In genomic region chr9:20712934-20713477, GRCm38 (mm10) we compare ENCODE assay signal across 12 mouse cellular contexts. TPM values are rescaled to one million over a fixed set of nuclear protein-coding genes. Genes with fewer than 3 reads are reported as not detected.
DNase-seq lines count a peak whose midpoint lies in the region; ATAC-seq lines count a peak whose summit lies in the region.
"Had no signal": no experiment of that assay in that cellular context is flagged by ENCODE, and none has a peak within 500 bp of the region (broad histone marks: within the 10 kb centered on the region; RNA-seq: fewer than 3 reads in every experiment).

No protein-coding gene starts in this region.

- H3K9me3 ChIP-seq in forebrain, embryonic 12.5 days, result 0 out of 2 replicates have a peak, but pooled peaks cover 2% of the 10 kb centered on the region
- H3K9me3 ChIP-seq in hindbrain, embryonic 14.5 days (ENCODE audit: control insufficient read depth, low read length), result no peaks in the 10 kb centered on the region
- H3K9me3 ChIP-seq in midbrain, embryonic 16.5 days (replicated peaks; ENCODE audit: control insufficient read depth, low read length, poor library complexity, severe bottlenecking), result no peaks in the 10 kb centered on the region
- H3K9me3 ChIP-seq: limb, embryonic 13.5 days had no signal

- WGBS in forebrain, embryonic 12.5 days, result 66% methylated on average over 5 of the region's 5 CpGs
- WGBS in hindbrain, embryonic 14.5 days, result 42% methylated on average over 5 of the region's 5 CpGs
- WGBS in midbrain, embryonic 16.5 days, result 50% methylated on average over 5 of the region's 5 CpGs

- DNase-seq in frontal cortex, postnatal 10 days (ENCODE audit: low spot score in 2 of 2), result no peak
- peak; percentile 32 for DNase-seq in hindbrain, embryonic 14.5 days (ENCODE audit: low spot score)
- no peak for DNase-seq in gastrocnemius, postnatal 10 days
- no peak for DNase-seq in gastrocnemius, adult 8-10 months (ENCODE audit: low spot score in 2 of 2)
- DNase-seq in thymus, postnatal 4 days, result no peak
- DNase-seq: heart, adult 18-20 months; lung, postnatal 4 days had no signal

- 0 out of 2 replicates have a peak, but pooled peaks have one; percentile 22 for ATAC-seq in frontal cortex, adult (ENCODE audit: low TSS enrichment)
- ATAC-seq in forebrain, embryonic 12.5 days (ENCODE audit: low FRiP score), result peak; percentile 72
- peak; percentile 67 for ATAC-seq in hindbrain, embryonic 14.5 days (ENCODE audit: low FRiP score)
- peak; percentile 32; the same call in 1 of the 2 replicates for ATAC-seq in midbrain, embryonic 16.5 days

- H3K27me3 ChIP-seq in forebrain, embryonic 12.5 days, result no peaks in the 10 kb centered on the region
- no peaks in the 10 kb centered on the region for H3K27me3 ChIP-seq in hindbrain, embryonic 14.5 days (ENCODE audit: control insufficient read depth, insufficient read depth, low read length)
- no peaks in the 10 kb centered on the region for H3K27me3 ChIP-seq in midbrain, embryonic 16.5 days (ENCODE audit: control insufficient read depth, insufficient read depth, low read depth, low read length)

- no peak overlapping the region for H3K4me2 ChIP-seq in forebrain, embryonic 12.5 days
- H3K4me2 ChIP-seq in hindbrain, embryonic 14.5 days (replicated peaks), result no peak overlapping the region
- no peak overlapping the region for H3K4me2 ChIP-seq in midbrain, embryonic 16.5 days (ENCODE audit: low read length)
- H3K4me2 ChIP-seq: limb, embryonic 13.5 days had no signal

- no peak overlapping the region for H3K9ac ChIP-seq in forebrain, embryonic 12.5 days
- H3K9ac ChIP-seq in hindbrain, embryonic 14.5 days, result 0 out of 2 replicates have a peak overlapping the region, but pooled peaks have one; percentile 8
- H3K9ac ChIP-seq in midbrain, embryonic 16.5 days (ENCODE audit: low read depth, low read length), result peak overlapping the region; percentile 5; the same call in 1 of the 2 replicates
- H3K9ac ChIP-seq: limb, embryonic 13.5 days had no signal

- H3K36me3 ChIP-seq in forebrain, embryonic 12.5 days (replicated peaks), result no peaks in the 10 kb centered on the region
- H3K36me3 ChIP-seq in hindbrain, embryonic 14.5 days (replicated peaks; ENCODE audit: control insufficient read depth, insufficient read depth), result peaks cover 4% of the 10 kb centered on the region; the same call in 1 of the 2 replicates
- no peaks in the 10 kb centered on the region for H3K36me3 ChIP-seq in midbrain, embryonic 16.5 days (ENCODE audit: control insufficient read depth, insufficient read depth, low read length)
- H3K36me3 ChIP-seq: limb, embryonic 13.5 days had no signal

- H3K27ac ChIP-seq in forebrain, embryonic 12.5 days, result peak overlapping the region; percentile 82
- H3K27ac ChIP-seq in hindbrain, embryonic 14.5 days, result peak overlapping the region; percentile 82
- peak overlapping the region; percentile 13; the same call in 1 of the 2 replicates for H3K27ac ChIP-seq in midbrain, embryonic 16.5 days (ENCODE audit: low read length)
- H3K27ac ChIP-seq: kidney, postnatal 0 days; limb, embryonic 13.5 days had no signal

- peaks cover 19% of the 10 kb centered on the region for H3K4me1 ChIP-seq in forebrain, embryonic 12.5 days
- H3K4me1 ChIP-seq in hindbrain, embryonic 14.5 days (replicated peaks; ENCODE audit: control insufficient read depth, insufficient read depth, low read length), result peaks cover 16% of the 10 kb centered on the region
- H3K4me1 ChIP-seq in midbrain, embryonic 16.5 days (ENCODE audit: control insufficient read depth, insufficient read depth, low read length), result peaks cover 10% of the 10 kb centered on the region
- H3K4me1 ChIP-seq: limb, embryonic 13.5 days had no signal

- H3K4me3 ChIP-seq in forebrain, embryonic 12.5 days (replicated peaks), result no peak overlapping the region
- H3K4me3 ChIP-seq in hindbrain, embryonic 14.5 days (replicated peaks; ENCODE audit: low read length), result no peak overlapping the region
- no peak overlapping the region for H3K4me3 ChIP-seq in midbrain, embryonic 16.5 days (ENCODE audit: low read depth, low read length)
- H3K4me3 ChIP-seq: limb, embryonic 13.5 days had no signal

RNA-seq across cellular contexts. Expression of gene Olfm2, which starts 33.1 kb away (rescaled TPM):
- 35.2 and 36.4 TPM in 2 replicates for polyA plus RNA-seq in forebrain, embryonic 12.5 days (2016; fragmentation: Nextera tagmentation; extraction: Ambion mirVana)
- polyA plus RNA-seq in hindbrain, embryonic 14.5 days (2014; fragmentation: Nextera tagmentation; extraction: Ambion mirVana), result 185 and 207 TPM in 2 replicates
- polyA plus RNA-seq in midbrain, embryonic 16.5 days (2015; fragmentation: Nextera tagmentation; extraction: Ambion mirVana), result 225 and 251 TPM in 2 replicates
- total RNA-seq in gastrocnemius, postnatal 10 days (2021), result under 1 TPM; 0.52 TPM
- under 1 TPM in 2 of 4 experiments, not detected in 2; 0.16 to 0.32 TPM for total RNA-seq in gastrocnemius, adult 8-10 months (2022)

Comparison
In these comparisons a context has a peak if more than half of its experiments do, and no peak if none do; other contexts are left out.
1. ATAC-seq: peak in every context shown above with its lines; median percentile 72 in forebrain, embryonic 12.5 days; 67 in hindbrain, embryonic 14.5 days; 32 in midbrain, embryonic 16.5 days; 22 in frontal cortex, adult.
2. H3K27ac ChIP-seq: peak in every context shown above with its lines; median percentile 82 in forebrain, embryonic 12.5 days; 82 in hindbrain, embryonic 14.5 days; 13 in midbrain, embryonic 16.5 days.